Mouse (Mus musculus) heart, embryonic 10.5 days (tissue): ENCODE measurements around the gene Ccdc3. TPM values are rescaled to one million over a fixed set of nuclear protein-coding genes. Genes with fewer than 3 reads are reported as not detected.

ENCODE experiments used
- DNase-seq: peaks from one replicate; pipeline ENCODE4 v3.0.0-alpha.2; 2017; ENCODE audit warnings: low spot score
- H3K27ac ChIP-seq: fragments of 300-500 bp; sonication (generic); 2 replicates; pipeline ENCODE4 v1.5.1; 2016; ENCODE audit warnings: mild to moderate bottlenecking
- H3K27me3 ChIP-seq: fragments of 300-500 bp; sonication (generic); 2 replicates; pipeline ENCODE4 v1.6.1; 2016; ENCODE audit warnings: mild to moderate bottlenecking; ENCODE audit not compliant: poor library complexity, insufficient read depth, severe bottlenecking
- H3K36me3 ChIP-seq: fragments of 300-500 bp; sonication (generic); 2 replicates; pipeline ENCODE4 v1.6.1; 2016; ENCODE audit warnings: mild to moderate bottlenecking, moderate library complexity
- H3K4me1 ChIP-seq: fragments of 300-500 bp; sonication (generic); 2 replicates; pipeline ENCODE4 v1.6.1; 2016; ENCODE audit warnings: mild to moderate bottlenecking
- H3K4me3 ChIP-seq: fragments of 300-500 bp; sonication (generic); 2 replicates; pipeline ENCODE4 v1.5.1; 2016; ENCODE audit warnings: mild to moderate bottlenecking, moderate library complexity
- H3K9me3 ChIP-seq: fragments of 300-500 bp; sonication (generic); 2 replicates; pipeline ENCODE4 v1.6.1; 2016; ENCODE audit warnings: mild to moderate bottlenecking, moderate library complexity
- WGBS: fragments of 180-500 bp; shearing (Covaris S2); methylation state at CpG from one replicate; pipeline ENCODE4 v1.1.7; 2016; 5-methylcytosine and 5-hydroxymethylcytosine counted together
- polyA plus RNA-seq: library from polyadenylated mRNA; unstranded; fragments of >200 nt; fragmentation: Nextera tagmentation; extraction: Ambion mirVana; gene quantifications from 2 replicates; pipeline ENCODE4 v1.2.1, GENCODE M21; 2016

Gene Ccdc3
- polyA plus RNA-seq, 1 experiment from 2014 or later = 5.3 TPM

DNA sequence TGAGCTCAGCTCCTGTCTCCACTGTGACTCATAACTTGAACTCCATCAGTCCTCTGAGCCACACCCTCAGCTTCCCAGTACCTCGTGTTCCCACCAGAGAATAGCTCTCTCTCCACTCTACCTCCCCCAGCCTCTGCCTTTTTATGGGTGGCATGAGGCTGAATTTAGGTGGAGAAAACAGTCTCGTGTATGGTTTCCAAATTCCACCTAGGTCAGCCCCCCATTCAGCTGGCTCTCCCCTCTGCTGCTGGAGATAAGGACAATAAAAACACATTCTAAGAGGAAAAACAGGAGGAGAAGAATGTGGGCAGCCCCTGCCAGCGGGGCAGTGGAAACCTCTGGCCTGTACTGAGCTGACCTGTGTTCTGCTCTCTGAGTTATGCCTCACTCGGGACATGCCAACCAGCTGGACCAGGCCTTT is 28.4 kb downstream of the Ccdc3 start:
- Histone ChIP-seq H3K27me3 (no peaks in the 10 kb centered on the region), H3K27ac (no peak overlapping the region), H3K4me1 (peaks cover 27% of the 10 kb centered on the region), H3K9me3 (no peaks in the 10 kb centered on the region), H3K4me3 (no peak overlapping the region), H3K36me3 (no peaks in the 10 kb centered on the region)
- WGBS = 32% methylated on average over 4 of the region's 4 CpGs
- DNase-seq = no peak

- no peak overlapping the region for H3K4me3 ChIP-seq
- no peak for DNase-seq
- H3K9me3 ChIP-seq = no peaks in the 10 kb centered on the region
- no peak overlapping the region for H3K27ac ChIP-seq
- H3K36me3 ChIP-seq = no peaks in the 10 kb centered on the region
- WGBS = 83% methylated on average over 2 of the region's 2 CpGs
- no peaks in the 10 kb centered on the region for H3K27me3 ChIP-seq
- peaks cover 23% of the 10 kb centered on the region for H3K4me1 ChIP-seq
These were observed 29.2 kb downstream of the Ccdc3 start for GRCm38 (mm10) chr2:5166796-5167195.

- no peak overlapping the region for H3K27ac ChIP-seq
- H3K4me3 ChIP-seq = no peak overlapping the region
- no peaks in the 10 kb centered on the region for H3K9me3 ChIP-seq
- 0 out of 2 replicates have a peak, but pooled peaks cover 8% of the 10 kb centered on the region for H3K4me1 ChIP-seq
- WGBS = 67% methylated on average over 4 of the region's 4 CpGs
- H3K36me3 ChIP-seq = no peaks in the 10 kb centered on the region
- DNase-seq = no peak
- H3K27me3 ChIP-seq = no peaks in the 10 kb centered on the region
These were observed 33.2 kb downstream of the Ccdc3 start for GRCm38 (mm10) chr2:5170815-5171214.

DNA sequence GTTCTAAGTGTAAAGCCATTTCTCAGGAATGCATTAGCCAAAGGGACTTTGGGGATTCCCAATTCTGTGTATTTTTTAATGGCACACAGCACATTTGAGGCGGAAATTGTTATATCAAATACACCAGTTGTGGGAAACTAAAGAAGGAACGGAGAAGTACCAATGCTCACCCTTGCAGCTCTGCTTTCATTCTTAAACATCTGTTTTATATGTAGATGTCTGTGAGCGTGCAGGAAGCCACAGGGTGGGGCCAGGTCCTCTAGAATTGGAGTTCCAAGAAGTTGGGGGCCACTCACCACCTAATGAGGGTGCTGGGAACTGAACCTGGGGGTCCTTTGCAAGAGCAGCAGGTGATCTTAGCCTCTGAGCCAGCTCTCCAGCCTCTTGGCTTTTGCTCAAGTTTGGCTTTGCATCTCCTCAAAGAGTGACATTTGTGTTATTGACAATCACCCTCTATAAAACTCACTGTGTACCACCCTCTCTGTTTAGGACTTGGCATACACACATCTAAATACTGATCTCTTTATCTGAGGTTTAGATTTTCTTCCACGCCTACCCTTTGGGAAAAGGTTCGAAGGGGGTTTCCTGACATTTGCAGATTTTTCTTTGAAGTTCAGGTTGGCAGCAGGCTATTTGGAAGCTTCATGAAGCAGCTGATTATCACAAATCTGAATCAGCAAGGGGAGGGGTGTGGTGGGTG is 33.9 kb downstream of the Ccdc3 start:
- Histone ChIP-seq H3K4me3 (no peak overlapping the region), H3K27me3 (no peaks in the 10 kb centered on the region), H3K27ac (no peak overlapping the region), H3K4me1 (0 out of 2 replicates have a peak, but pooled peaks cover 4% of the 10 kb centered on the region), H3K9me3 (no peaks in the 10 kb centered on the region), H3K36me3 (no peaks in the 10 kb centered on the region)
- DNase-seq = no peak
- 77% methylated on average over 5 of the region's 5 CpGs for WGBS

DNA sequence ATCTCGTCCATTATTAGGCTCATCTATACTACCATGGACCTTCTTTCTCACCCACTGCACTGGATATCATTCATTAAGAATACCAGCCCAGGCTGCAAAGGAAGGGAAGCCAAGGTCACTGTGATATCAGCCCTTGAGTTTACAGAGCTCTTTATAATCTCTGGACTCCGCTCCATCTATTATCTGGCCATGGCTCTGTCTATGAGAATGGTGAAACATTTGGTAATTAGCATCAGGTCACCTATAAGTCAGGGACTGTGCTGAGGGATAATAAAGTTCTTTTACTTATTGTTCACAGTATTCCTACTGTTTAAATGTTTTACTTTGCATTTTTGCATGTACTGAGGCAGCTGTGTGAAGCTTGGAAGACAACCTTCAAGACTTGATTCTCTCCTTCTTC is 35.2 kb downstream of the Ccdc3 start:
- Histone ChIP-seq H3K27me3 (no peaks in the 10 kb centered on the region), H3K27ac (no peak overlapping the region), H3K36me3 (no peaks in the 10 kb centered on the region), H3K4me3 (no peak overlapping the region), H3K9me3 (no peaks in the 10 kb centered on the region), H3K4me1 (0 out of 2 replicates have a peak, but pooled peaks cover 4% of the 10 kb centered on the region)
- 62% methylated on average over 2 of the region's 2 CpGs for WGBS
- no peak for DNase-seq

DNA sequence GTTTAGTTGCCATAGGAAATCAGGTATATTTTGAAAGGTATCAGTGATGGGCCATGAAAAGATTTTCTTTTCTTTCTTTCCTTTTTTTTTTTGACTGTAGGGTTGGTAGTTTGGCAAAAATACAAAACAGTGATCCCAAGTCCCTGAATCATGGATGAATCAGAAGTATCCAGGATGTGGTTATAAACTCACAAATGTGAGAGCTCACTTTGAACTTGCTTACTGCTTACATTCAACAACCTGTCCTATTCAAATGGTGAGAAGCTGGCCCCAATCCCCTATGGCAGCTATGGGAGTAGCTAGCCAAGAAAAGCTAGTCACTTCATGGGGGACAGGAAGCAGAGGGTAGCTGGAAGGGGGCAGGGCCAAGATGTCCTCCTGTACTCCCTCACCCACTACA is 37.1 kb downstream of the Ccdc3 start:
- Histone ChIP-seq H3K27me3 (no peaks in the 10 kb centered on the region), H3K4me1 (0 out of 2 replicates have a peak, but pooled peaks cover 4% of the 10 kb centered on the region), H3K9me3 (no peaks in the 10 kb centered on the region), H3K27ac (no peak overlapping the region), H3K4me3 (no peak overlapping the region), H3K36me3 (no peaks in the 10 kb centered on the region)
- no peak for DNase-seq

GRCm38 (mm10) chr2:5181462-5182443 is 44.2 kb downstream of the Ccdc3 start:
- no peak for DNase-seq
- H3K27me3 ChIP-seq = no peaks in the 10 kb centered on the region

GRCm38 (mm10) chr2:5184166-5184565 is 46.6 kb downstream of the Ccdc3 start:
- Histone ChIP-seq H3K9me3 (no peaks in the 10 kb centered on the region), H3K4me3 (no peak overlapping the region), H3K27ac (no peak overlapping the region), H3K4me1 (peaks cover 14% of the 10 kb centered on the region; the same call in 1 of the 2 replicates), H3K27me3 (no peaks in the 10 kb centered on the region), H3K36me3 (no peaks in the 10 kb centered on the region)
- DNase-seq = no peak
- WGBS = 73% methylated on average over 4 of the region's 4 CpGs

More at GRCm38 (mm10) chr2:5181462-5182443, 44.2 kb downstream of the Ccdc3 start:
- Histone ChIP-seq H3K27ac (no peak overlapping the region), H3K9me3 (no peaks in the 10 kb centered on the region), H3K4me3 (no peak overlapping the region), H3K4me1 (peaks cover 14% of the 10 kb centered on the region; the same call in 1 of the 2 replicates), H3K36me3 (no peaks in the 10 kb centered on the region)
- WGBS = 62% methylated on average over 5 of the region's 5 CpGs

DNA sequence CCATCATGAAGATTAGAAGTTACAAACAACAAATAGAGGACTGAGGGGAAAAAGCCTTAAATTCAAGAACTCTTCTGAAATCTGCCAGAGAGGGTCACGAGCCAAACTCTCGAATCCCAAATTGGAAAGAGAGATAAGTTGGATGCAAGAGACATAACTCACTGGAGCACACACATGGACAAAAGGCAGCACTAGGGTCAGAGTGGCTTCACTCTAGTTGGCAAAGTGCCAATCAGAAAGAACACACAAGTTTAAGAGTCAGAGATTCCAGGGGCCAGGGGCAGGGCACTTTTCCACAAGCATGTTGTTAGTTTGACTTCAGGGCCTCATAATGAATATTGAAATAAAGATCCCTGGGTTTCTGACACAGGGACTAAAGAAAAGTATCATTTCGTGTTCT is 48.1 kb downstream of the Ccdc3 start:
- H3K27ac ChIP-seq = no peak overlapping the region
- peaks cover 14% of the 10 kb centered on the region; the same call in 1 of the 2 replicates for H3K4me1 ChIP-seq
- H3K27me3 ChIP-seq = no peaks in the 10 kb centered on the region
- 57% methylated on average over 3 of the region's 3 CpGs for WGBS
- no peaks in the 10 kb centered on the region for H3K36me3 ChIP-seq
- H3K4me3 ChIP-seq = no peak overlapping the region
- no peak for DNase-seq
- H3K9me3 ChIP-seq = no peaks in the 10 kb centered on the region

- Histone ChIP-seq H3K4me3 (no peak overlapping the region), H3K9me3 (no peaks in the 10 kb centered on the region), H3K36me3 (no peaks in the 10 kb centered on the region), H3K27ac (no peak overlapping the region), H3K4me1 (no peaks in the 10 kb centered on the region), H3K27me3 (no peaks in the 10 kb centered on the region)
- DNase-seq = no peak
- WGBS = 86% methylated on average over 4 of the region's 4 CpGs
These were observed 54.6 kb downstream of the Ccdc3 start for GRCm38 (mm10) chr2:5192156-5192555.

DNA sequence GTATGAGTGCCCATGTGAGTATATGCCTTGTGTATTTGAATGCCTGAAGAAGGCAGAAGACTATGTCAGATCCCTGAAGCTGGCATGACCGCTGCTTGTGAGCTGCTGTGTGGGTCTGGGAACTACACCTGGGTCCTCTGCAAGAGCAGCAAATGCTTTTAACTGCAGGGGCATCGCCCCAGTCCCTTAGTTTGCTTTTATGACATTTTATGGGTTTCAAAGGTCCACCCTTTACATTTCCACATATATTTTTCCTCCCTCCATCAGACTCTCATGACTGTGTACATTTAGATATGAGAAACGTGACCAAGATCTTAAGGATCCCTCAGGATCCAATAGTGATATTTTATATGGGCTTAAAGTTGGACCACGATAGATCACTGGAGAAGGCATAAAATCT is 55.5 kb downstream of the Ccdc3 start:
- DNase-seq = no peak
- H3K36me3 ChIP-seq = no peaks in the 10 kb centered on the region
- WGBS = 77% methylated on average over 4 of the region's 4 CpGs
- H3K4me1 ChIP-seq = no peaks in the 10 kb centered on the region
- no peaks in the 10 kb centered on the region for H3K9me3 ChIP-seq
- no peak overlapping the region for H3K27ac ChIP-seq
- no peak overlapping the region for H3K4me3 ChIP-seq
- H3K27me3 ChIP-seq = no peaks in the 10 kb centered on the region

GRCm38 (mm10) chr2:5194701-5195215 is 57.2 kb downstream of the Ccdc3 start:
- WGBS = 84% methylated on average over 6 of the region's 6 CpGs
- no peak for DNase-seq
- H3K36me3 ChIP-seq = no peaks in the 10 kb centered on the region
- H3K4me1 ChIP-seq = no peaks in the 10 kb centered on the region
- H3K9me3 ChIP-seq = no peaks in the 10 kb centered on the region
- H3K27me3 ChIP-seq = no peaks in the 10 kb centered on the region
- no peak overlapping the region for H3K4me3 ChIP-seq
- no peak overlapping the region for H3K27ac ChIP-seq

DNA sequence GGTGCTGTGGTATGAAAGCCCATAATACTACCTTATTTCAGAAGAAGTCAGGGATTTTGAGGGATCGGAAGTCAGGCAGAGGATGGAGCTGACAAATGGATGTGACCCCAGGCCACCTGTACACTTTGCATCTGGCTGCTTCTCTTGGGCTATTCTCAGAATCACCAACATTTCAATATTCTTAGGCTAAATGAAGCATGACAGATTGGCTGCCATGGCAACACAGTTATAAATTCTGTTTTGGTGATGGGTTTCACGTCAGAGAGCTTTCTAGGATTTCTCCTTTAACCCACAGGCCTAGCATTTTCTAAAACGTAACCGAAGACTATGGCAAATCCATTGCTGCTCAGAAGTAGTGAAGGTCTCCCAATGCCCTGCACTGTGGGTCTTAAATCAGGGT is 59.9 kb downstream of the Ccdc3 start:
- WGBS = 88% methylated on average over 4 of the region's 4 CpGs
- no peaks in the 10 kb centered on the region for H3K9me3 ChIP-seq
- no peak overlapping the region for H3K27ac ChIP-seq
- DNase-seq = no peak
- no peaks in the 10 kb centered on the region for H3K36me3 ChIP-seq
- no peaks in the 10 kb centered on the region for H3K4me1 ChIP-seq
- no peak overlapping the region for H3K4me3 ChIP-seq
- H3K27me3 ChIP-seq = no peaks in the 10 kb centered on the region
